Mouse (Mus musculus): Measurements from ENCODE around the gene Ugt8a. TPM values are rescaled to one million over a fixed set of nuclear protein-coding genes. Genes with fewer than 3 reads are reported as not detected.

Gene Ugt8a
- polyA plus RNA-seq, 1 experiment = 0.19 TPM

GRCm38 (mm10) chr3:125869873-125870272 lies 68.5 kb downstream of the Ugt8a start:
- no peak for DNase-seq (ENCODE audit: low spot score)

GRCm38 (mm10) chr3:125861601-125862000 lies 76.8 kb downstream of the Ugt8a start:
- no peak for DNase-seq (ENCODE audit: low spot score)

GRCm38 (mm10) chr3:125849163-125849872 lies 89.1 kb downstream of the Ugt8a start:
- no peak for DNase-seq (ENCODE audit: low spot score)

GRCm38 (mm10) chr3:125828051-125828450 lies 110.4 kb downstream of the Ugt8a start:
- no peak for DNase-seq (ENCODE audit: low spot score)

GRCm38 (mm10) chr3:125827256-125827655 lies 111.2 kb downstream of the Ugt8a start:
- DNase-seq (ENCODE audit: low spot score) = no peak

- no peak for DNase-seq (ENCODE audit: low spot score)
Observed at GRCm38 (mm10) chr3:125819741-125820140, 118.7 kb downstream of the Ugt8a start.
